In genomic region chr2:173036611-173037010, GRCm38 (mm10) we compare ENCODE assay signal across 17 mouse cellular contexts. TPM values are rescaled to one million over a fixed set of nuclear protein-coding genes. Genes with fewer than 3 reads are reported as not detected.
DNase-seq lines count a peak whose midpoint lies in the region; ATAC-seq and TF ChIP-seq lines count a peak whose summit lies in the region.
"Had no signal": no experiment of that assay in that cellular context is flagged by ENCODE, and none has a peak within 500 bp of the region (broad histone marks: within the 10 kb centered on the region; RNA-seq: fewer than 3 reads in every experiment).

No protein-coding gene starts in this region.

- H3K9ac ChIP-seq in heart, embryonic 16.5 days (ENCODE audit: low read length) = peak overlapping the region; percentile 24; the same call in 1 of the 2 replicates
- H3K9ac ChIP-seq in liver, embryonic 15.5 days = peak overlapping the region; percentile 65
- H3K9ac ChIP-seq: embryonic facial prominence, embryonic 12.5 days; forebrain, embryonic 15.5 days; neural tube, embryonic 15.5 days had no signal

- H3K4me3 ChIP-seq in heart, embryonic 16.5 days (ENCODE audit: low read length) = no peak overlapping the region
- H3K4me3 ChIP-seq in G1E (ENCODE audit: low read depth, low read length) = peak overlapping the region; percentile 44; the same call in 1 of the 2 replicates
- peak overlapping the region; percentile 91 for H3K4me3 ChIP-seq in liver, embryonic 15.5 days (replicated peaks)
- H3K4me3 ChIP-seq: embryonic facial prominence, embryonic 12.5 days; forebrain, embryonic 15.5 days; layer of hippocampus, adult 2 months; neural tube, embryonic 15.5 days had no signal

- no peak overlapping the region for H3K27ac ChIP-seq in heart, embryonic 16.5 days (ENCODE audit: low read length)
- peak overlapping the region; percentile 99 for H3K27ac ChIP-seq in liver, embryonic 15.5 days (replicated peaks)
- H3K27ac ChIP-seq: forebrain, embryonic 15.5 days; layer of hippocampus, adult 2 months; neural tube, embryonic 15.5 days had no signal

- ATAC-seq in heart, embryonic 16.5 days (replicated peaks; ENCODE audit: extremely low read depth, insufficient read depth, low FRiP score) = no peak
- peak; percentile 11 for ATAC-seq in G1E (ENCODE audit: extremely low read depth, insufficient number of reproducible peaks, low FRiP score, poor library complexity, severe bottlenecking)
- peak; percentile 23 for ATAC-seq in common myeloid progenitor, adult 5-6 weeks (replicated peaks; ENCODE audit: low read depth, poor library complexity, severe bottlenecking)
- ATAC-seq in liver, embryonic 15.5 days (ENCODE audit: insufficient read depth) = no peak
- ATAC-seq: forebrain, embryonic 15.5 days had no signal

- no peak overlapping the region for H3K4me2 ChIP-seq in heart, embryonic 16.5 days (ENCODE audit: low read depth, low read length)
- H3K4me2 ChIP-seq in liver, embryonic 15.5 days = peak overlapping the region; percentile 93
- H3K4me2 ChIP-seq: embryonic facial prominence, embryonic 12.5 days; forebrain, embryonic 15.5 days; neural tube, embryonic 15.5 days had no signal

- TF ChIP-seq CTCF in G1E (IDR thresholded peaks at IDR 0.05; ENCODE audit: low read depth, low read length) = no peak

- peaks cover 15% of the 10 kb centered on the region for H3K4me1 ChIP-seq in heart, embryonic 16.5 days (ENCODE audit: control insufficient read depth, insufficient read depth, low read length)
- peaks cover 94% of the 10 kb centered on the region for H3K4me1 ChIP-seq in G1E (ENCODE audit: insufficient read depth, low read depth, low read length)
- H3K4me1 ChIP-seq in liver, embryonic 15.5 days (replicated peaks) = peaks cover 100% of the 10 kb centered on the region
- H3K4me1 ChIP-seq: embryonic facial prominence, embryonic 12.5 days; forebrain, embryonic 15.5 days; neural tube, embryonic 15.5 days had no signal

- H3K27me3 ChIP-seq in heart, embryonic 16.5 days (ENCODE audit: control insufficient read depth, insufficient read depth, low read length) = no peaks in the 10 kb centered on the region
- H3K27me3 ChIP-seq in G1E (ENCODE audit: insufficient read depth, low read length) = no peaks in the 10 kb centered on the region; the same call in 1 of the 2 replicates
- H3K27me3 ChIP-seq in liver, embryonic 15.5 days = no peaks in the 10 kb centered on the region
- H3K27me3 ChIP-seq: embryonic facial prominence, embryonic 12.5 days; forebrain, embryonic 15.5 days; neural tube, embryonic 15.5 days had no signal

- DNase-seq in heart, adult 18-20 months = no peak
- peak; percentile 68 for DNase-seq in G1E (ENCODE audit: low spot score)
- DNase-seq in left cerebral cortex, adult 8-10 months (ENCODE audit: low spot score in 2 of 2) = no peak
- DNase-seq in urinary bladder, postnatal 4 days (ENCODE audit: low spot score in 2 of 2) = no peak
- DNase-seq: cerebellum, adult 9-10 months; heart, postnatal 14 days; lung, adult 2 months; right cerebral cortex, adult 18-20 months had no signal

- H3K9me3 ChIP-seq in heart, embryonic 16.5 days (replicated peaks; ENCODE audit: control insufficient read depth, low read length) = no peaks in the 10 kb centered on the region
- H3K9me3 ChIP-seq in G1E (replicated peaks) = no peaks in the 10 kb centered on the region
- no peaks in the 10 kb centered on the region for H3K9me3 ChIP-seq in liver, embryonic 15.5 days (replicated peaks)
- H3K9me3 ChIP-seq: embryonic facial prominence, embryonic 12.5 days; forebrain, embryonic 15.5 days; neural tube, embryonic 15.5 days had no signal

- peaks cover 34% of the 10 kb centered on the region for H3K36me3 ChIP-seq in heart, embryonic 16.5 days (ENCODE audit: control insufficient read depth, insufficient read depth)
- peaks cover 70% of the 10 kb centered on the region for H3K36me3 ChIP-seq in G1E (replicated peaks)
- peaks cover 65% of the 10 kb centered on the region for H3K36me3 ChIP-seq in liver, embryonic 15.5 days (replicated peaks)

- 60% methylated on average over 4 of the region's 4 CpGs for WGBS in heart, embryonic 16.5 days
- 13% methylated on average over 4 of the region's 4 CpGs for WGBS in liver, embryonic 15.5 days (ENCODE audit: insufficient replicate concordance)

RNA-seq across cellular contexts. Expression of gene Rbm38, which starts 16.3 kb away (rescaled TPM):
- polyA plus RNA-seq in heart, embryonic 16.5 days (2015; fragmentation: Nextera tagmentation; extraction: Ambion mirVana) = 130 and 146 TPM in 2 replicates
- 100 to 1,000 TPM; 171 to 173 TPM for total RNA-seq in heart, adult 18-20 months (2021)
- 299 and 342 TPM in 2 replicates for total RNA-seq in G1E (2014; fragmentation: Nextera tagmentation)
- total RNA-seq in G1E (2017) = 35.7 and 36.0 TPM in 2 replicates
- polyA plus RNA-seq in G1E (2012) = 692 and 737 TPM in 2 replicates
- 54.5 and 69.9 TPM in 2 replicates for total RNA-seq in common myeloid progenitor, adult 5-6 weeks (2017)
- 315 and 352 TPM in 2 replicates for polyA plus RNA-seq in liver, embryonic 15.5 days (2015; fragmentation: Nextera tagmentation; extraction: Ambion mirVana)
- 1 to 10 TPM; 2.9 to 5.2 (median 3.6) TPM for total RNA-seq in left cerebral cortex, adult 8-10 months (2022)

RNA-seq across cellular contexts. Expression of gene Rae1, which starts 36.7 kb away (rescaled TPM):
- 95.8 and 103 TPM in 2 replicates for polyA plus RNA-seq in heart, embryonic 16.5 days (2015; fragmentation: Nextera tagmentation; extraction: Ambion mirVana)
- total RNA-seq in heart, adult 18-20 months (2021) = 10 to 100 TPM; 21.5 to 21.8 TPM
- total RNA-seq in G1E (2014; fragmentation: Nextera tagmentation) = 165 and 189 TPM in 2 replicates
- total RNA-seq in G1E (2017) = 92.4 and 93.2 TPM in 2 replicates
- polyA plus RNA-seq in G1E (2012) = 60.2 and 71.9 TPM in 2 replicates
- 87.9 and 91.3 TPM in 2 replicates for total RNA-seq in common myeloid progenitor, adult 5-6 weeks (2017)
- 64.0 and 64.7 TPM in 2 replicates for polyA plus RNA-seq in liver, embryonic 15.5 days (2015; fragmentation: Nextera tagmentation; extraction: Ambion mirVana)
- total RNA-seq in left cerebral cortex, adult 8-10 months (2022) = 10 to 100 TPM; 56.9 to 63.1 (median 62.1) TPM

RNA-seq across cellular contexts. Expression of gene Spo11, which starts 59.1 kb away (rescaled TPM):
- polyA plus RNA-seq in heart, embryonic 16.5 days (2015; fragmentation: Nextera tagmentation; extraction: Ambion mirVana) = 0.69 and 1.6 TPM in 2 replicates
- not detected for total RNA-seq in heart, adult 18-20 months (2021)
- total RNA-seq in G1E (2014; fragmentation: Nextera tagmentation) (not detected in 2 replicates), G1E (2017) (not detected in 2 replicates)
- not detected in 2 replicates for polyA plus RNA-seq in G1E (2012)
- 0.05 TPM in 1 of 2 replicates, not detected in the other for total RNA-seq in common myeloid progenitor, adult 5-6 weeks (2017)
- 0.03 TPM in 1 of 2 replicates, not detected in the other for polyA plus RNA-seq in liver, embryonic 15.5 days (2015; fragmentation: Nextera tagmentation; extraction: Ambion mirVana)
- under 1 TPM; 0.32 to 0.59 (median 0.41) TPM for total RNA-seq in left cerebral cortex, adult 8-10 months (2022)
- total RNA-seq: adrenal gland, adult 18-20 months; gastrocnemius, postnatal 25 days had no signal

Comparison
In these comparisons a context has a peak if more than half of its experiments do, and no peak if none do; other contexts are left out.
1. ATAC-seq: peak in G1E (single experiment) and common myeloid progenitor, adult 5-6 weeks (single experiment); none in heart, embryonic 16.5 days (single experiment) and liver, embryonic 15.5 days (single experiment).